Mouse (Mus musculus): Measurements from ENCODE around the gene Kirrel3. TPM values are rescaled to one million over a fixed set of nuclear protein-coding genes. Genes with fewer than 3 reads are reported as not detected.

Kirrel3 gene
- polyA plus RNA-seq, 1 experiment from 2014 or later, result 1.3 TPM

DNA sequence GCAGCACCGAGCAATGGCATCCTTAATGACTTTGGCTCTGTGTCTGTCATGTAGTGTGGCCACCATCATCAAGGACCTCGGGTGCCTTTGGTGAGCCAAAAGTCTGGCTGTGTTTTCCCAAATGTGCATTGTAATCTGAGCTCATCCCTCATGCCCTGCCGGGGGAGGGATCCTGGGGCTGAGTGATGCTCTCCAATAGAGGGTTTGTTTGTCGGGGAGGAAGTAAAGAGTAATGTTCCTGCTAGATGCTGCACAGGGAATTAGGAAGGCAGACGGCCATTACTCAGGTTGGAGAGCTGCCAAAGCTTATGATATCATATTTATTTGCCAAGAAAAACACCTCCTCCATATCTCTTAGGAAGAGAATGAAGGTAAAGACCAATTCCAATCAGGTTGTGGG, 401.1 kb downstream of the Kirrel3 start:
- no peaks in the 10 kb centered on the region; the same call in 1 of the 2 replicates for H3K27me3 ChIP-seq (replicated peaks)

DNA sequence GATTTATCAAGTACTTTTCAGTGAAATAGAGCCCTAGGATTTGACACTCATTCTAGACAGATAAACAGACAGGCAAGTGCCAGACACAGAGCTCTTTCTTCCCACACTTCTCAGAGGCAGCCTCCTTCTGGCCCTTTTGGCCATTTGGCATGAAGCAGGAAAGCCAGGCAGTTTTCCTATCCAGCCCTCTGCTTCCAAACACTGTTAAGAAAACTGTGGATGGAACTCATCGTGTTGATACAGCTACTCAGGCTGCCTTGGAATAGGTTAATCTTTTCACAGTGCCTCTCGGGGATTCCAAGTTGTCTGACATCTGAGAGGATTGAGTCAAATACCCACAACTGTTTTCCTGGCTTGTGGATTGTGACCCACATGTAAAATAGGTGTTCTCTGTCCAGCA, 401.5 kb downstream of the Kirrel3 start:
- no peaks in the 10 kb centered on the region for H3K27me3 ChIP-seq (replicated peaks)
- no peaks in the 10 kb centered on the region for H3K4me1 ChIP-seq (replicated peaks)
- 11% methylated on average over 2 of the region's 2 CpGs for WGBS
- no peak overlapping the region for H3K4me3 ChIP-seq
- no peak overlapping the region for H3K27ac ChIP-seq (ENCODE audit: poor library complexity, severe bottlenecking)
- ATAC-seq (ENCODE audit: insufficient number of reproducible peaks, low FRiP score), result no peak
- H3K4me2 ChIP-seq, result no peak overlapping the region
- H3K9ac ChIP-seq, result no peak overlapping the region
- H3K9me3 ChIP-seq (replicated peaks), result 0 out of 2 replicates have a peak, but pooled peaks cover 3% of the 10 kb centered on the region
- H3K36me3 ChIP-seq, result no peaks in the 10 kb centered on the region

More for the DNA sequence above, 401.1 kb downstream of the Kirrel3 start:
- Histone ChIP-seq H3K4me3 (no peak overlapping the region), H3K4me2 (no peak overlapping the region), H3K4me1 (replicated peaks) (no peaks in the 10 kb centered on the region), H3K27ac (ENCODE audit: poor library complexity, severe bottlenecking) (no peak overlapping the region), H3K9ac (no peak overlapping the region), H3K36me3 (no peaks in the 10 kb centered on the region), H3K9me3 (replicated peaks) (0 out of 2 replicates have a peak, but pooled peaks cover 3% of the 10 kb centered on the region)
- ATAC-seq (ENCODE audit: insufficient number of reproducible peaks, low FRiP score), result no peak
- WGBS, result 40% methylated on average over 5 of the region's 5 CpGs

GRCm38 (mm10) chr9:34888298-34888697, 402.6 kb downstream of the Kirrel3 start:
- H3K9ac ChIP-seq, result no peak overlapping the region
- H3K9me3 ChIP-seq (replicated peaks), result 0 out of 2 replicates have a peak, but pooled peaks cover 3% of the 10 kb centered on the region
- no peak for ATAC-seq (ENCODE audit: insufficient number of reproducible peaks, low FRiP score)

DNA sequence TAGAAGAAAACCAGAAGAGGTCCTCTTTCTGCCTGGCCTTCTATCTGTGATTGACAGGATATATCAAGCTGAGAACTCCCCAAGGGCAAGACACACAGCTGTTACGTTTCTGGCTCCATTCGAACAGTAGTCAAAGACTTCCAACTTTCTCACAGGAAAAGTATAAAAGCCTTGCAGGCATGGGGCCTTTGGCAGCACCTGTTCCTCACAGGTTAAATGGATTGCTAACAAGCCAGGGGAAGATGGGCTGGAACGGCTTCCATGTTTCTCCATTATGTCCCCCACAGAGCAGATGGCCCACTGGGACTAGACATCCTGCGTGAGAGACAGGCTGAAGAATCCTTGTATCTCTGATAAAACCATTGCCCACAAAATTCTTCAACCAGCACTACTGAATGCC, 415.5 kb downstream of the Kirrel3 start:
- no peaks in the 10 kb centered on the region for H3K36me3 ChIP-seq
- no peak overlapping the region for H3K9ac ChIP-seq
- H3K9me3 ChIP-seq (replicated peaks), result no peaks in the 10 kb centered on the region
- H3K4me1 ChIP-seq (replicated peaks), result 0 out of 2 replicates have a peak, but pooled peaks cover 3% of the 10 kb centered on the region
- no peak overlapping the region for H3K27ac ChIP-seq (ENCODE audit: poor library complexity, severe bottlenecking)
- no peaks in the 10 kb centered on the region for H3K27me3 ChIP-seq (replicated peaks)
- no peak overlapping the region for H3K4me2 ChIP-seq
- no peak overlapping the region for H3K4me3 ChIP-seq
- WGBS, result 67% methylated on average over 4 of the region's 4 CpGs
- ATAC-seq (ENCODE audit: insufficient number of reproducible peaks, low FRiP score), result no peak

More at GRCm38 (mm10) chr9:34888298-34888697, 402.6 kb downstream of the Kirrel3 start:
- Histone ChIP-seq H3K27ac (ENCODE audit: poor library complexity, severe bottlenecking) (no peak overlapping the region), H3K4me1 (replicated peaks) (no peaks in the 10 kb centered on the region), H3K4me3 (no peak overlapping the region), H3K27me3 (replicated peaks) (no peaks in the 10 kb centered on the region), H3K4me2 (no peak overlapping the region), H3K36me3 (no peaks in the 10 kb centered on the region)
- WGBS, result 74% methylated on average over 2 of the region's 2 CpGs

GRCm38 (mm10) chr9:34901888-34902287, 416.2 kb downstream of the Kirrel3 start:
- WGBS, result 68% methylated on average over 2 of the region's 2 CpGs
- H3K27ac ChIP-seq (ENCODE audit: poor library complexity, severe bottlenecking), result no peak overlapping the region
- H3K4me2 ChIP-seq, result no peak overlapping the region
- H3K4me1 ChIP-seq (replicated peaks), result 0 out of 2 replicates have a peak, but pooled peaks cover 3% of the 10 kb centered on the region
- no peaks in the 10 kb centered on the region for H3K27me3 ChIP-seq (replicated peaks)
- no peak overlapping the region for H3K9ac ChIP-seq
- ATAC-seq (ENCODE audit: insufficient number of reproducible peaks, low FRiP score), result no peak
- no peaks in the 10 kb centered on the region for H3K36me3 ChIP-seq
- no peak overlapping the region for H3K4me3 ChIP-seq
- no peaks in the 10 kb centered on the region for H3K9me3 ChIP-seq (replicated peaks)

DNA sequence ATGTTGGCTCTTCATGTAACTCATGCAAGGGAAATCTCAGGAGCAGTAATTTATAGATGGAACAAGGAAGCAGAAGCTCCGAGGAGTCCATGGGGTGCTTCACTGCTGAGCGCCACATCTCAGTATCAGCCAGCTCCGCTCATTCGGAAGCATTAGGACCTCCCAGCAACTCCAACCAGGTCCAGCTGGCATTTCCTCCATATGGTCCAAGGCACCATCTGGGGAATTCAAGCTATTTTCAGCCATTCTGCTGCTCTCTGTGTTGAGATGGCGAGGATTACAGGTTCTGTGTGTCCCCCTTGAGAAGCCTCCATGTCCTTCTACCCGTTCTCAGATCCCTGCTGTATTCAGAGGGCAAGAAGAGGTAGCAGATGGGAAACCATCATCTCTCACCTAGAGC, 419.5 kb downstream of the Kirrel3 start:
- H3K27ac ChIP-seq (ENCODE audit: poor library complexity, severe bottlenecking), result no peak overlapping the region
- no peaks in the 10 kb centered on the region for H3K4me1 ChIP-seq (replicated peaks)
- WGBS, result 78% methylated on average over 6 of the region's 6 CpGs
- H3K36me3 ChIP-seq, result no peaks in the 10 kb centered on the region
- no peaks in the 10 kb centered on the region for H3K9me3 ChIP-seq (replicated peaks)
- H3K4me2 ChIP-seq, result no peak overlapping the region
- H3K27me3 ChIP-seq (replicated peaks), result no peaks in the 10 kb centered on the region
- ATAC-seq (ENCODE audit: insufficient number of reproducible peaks, low FRiP score), result no peak
- no peak overlapping the region for H3K9ac ChIP-seq
- H3K4me3 ChIP-seq, result no peak overlapping the region

GRCm38 (mm10) chr9:34908040-34908439, 422.3 kb downstream of the Kirrel3 start:
- ATAC-seq (ENCODE audit: insufficient number of reproducible peaks, low FRiP score), result no peak
- H3K36me3 ChIP-seq, result no peaks in the 10 kb centered on the region
- no peaks in the 10 kb centered on the region for H3K27me3 ChIP-seq (replicated peaks)
- WGBS, result 66% methylated on average over 3 of the region's 3 CpGs
- no peaks in the 10 kb centered on the region for H3K9me3 ChIP-seq (replicated peaks)
- no peak overlapping the region for H3K9ac ChIP-seq
- no peak overlapping the region for H3K4me2 ChIP-seq
- H3K27ac ChIP-seq (ENCODE audit: poor library complexity, severe bottlenecking), result no peak overlapping the region
- H3K4me1 ChIP-seq (replicated peaks), result no peaks in the 10 kb centered on the region
- no peak overlapping the region for H3K4me3 ChIP-seq

DNA sequence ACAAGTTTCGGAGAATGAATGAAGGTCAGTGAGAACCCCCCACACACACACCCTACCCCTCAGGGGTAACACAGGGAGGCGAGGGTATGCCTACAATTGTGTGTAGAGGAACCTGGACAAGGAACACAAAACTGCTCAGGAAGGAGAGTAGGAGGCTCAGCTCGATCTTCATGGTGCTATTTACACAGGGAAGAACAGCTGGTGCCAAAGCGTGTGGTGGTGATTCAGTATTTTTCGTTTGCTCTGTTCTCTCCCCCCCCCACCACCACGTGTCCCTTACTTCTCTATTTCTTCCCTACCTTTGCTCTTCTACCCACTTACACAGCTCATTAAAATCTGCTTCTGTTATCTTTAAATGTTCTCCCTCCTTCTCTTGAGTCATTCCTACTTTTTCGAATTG, 426.1 kb downstream of the Kirrel3 start:
- 67% methylated on average over 7 of the region's 7 CpGs for WGBS
- Histone ChIP-seq H3K9ac (no peak overlapping the region), H3K27ac (ENCODE audit: poor library complexity, severe bottlenecking) (no peak overlapping the region), H3K27me3 (replicated peaks) (no peaks in the 10 kb centered on the region), H3K4me3 (no peak overlapping the region), H3K4me1 (replicated peaks) (no peaks in the 10 kb centered on the region), H3K36me3 (no peaks in the 10 kb centered on the region), H3K4me2 (no peak overlapping the region), H3K9me3 (replicated peaks) (no peaks in the 10 kb centered on the region)
- no peak for ATAC-seq (ENCODE audit: insufficient number of reproducible peaks, low FRiP score)

GRCm38 (mm10) chr9:34912273-34912972, 426.7 kb downstream of the Kirrel3 start:
- H3K4me2 ChIP-seq, result no peak overlapping the region
- 74% methylated on average over 2 of the region's 2 CpGs for WGBS
- no peak for ATAC-seq (ENCODE audit: insufficient number of reproducible peaks, low FRiP score)
- no peak overlapping the region for H3K9ac ChIP-seq
- no peaks in the 10 kb centered on the region for H3K27me3 ChIP-seq (replicated peaks)
- H3K27ac ChIP-seq (ENCODE audit: poor library complexity, severe bottlenecking), result no peak overlapping the region
- no peaks in the 10 kb centered on the region for H3K9me3 ChIP-seq (replicated peaks)
- no peak overlapping the region for H3K4me3 ChIP-seq
- H3K4me1 ChIP-seq (replicated peaks), result no peaks in the 10 kb centered on the region
- no peaks in the 10 kb centered on the region for H3K36me3 ChIP-seq

DNA sequence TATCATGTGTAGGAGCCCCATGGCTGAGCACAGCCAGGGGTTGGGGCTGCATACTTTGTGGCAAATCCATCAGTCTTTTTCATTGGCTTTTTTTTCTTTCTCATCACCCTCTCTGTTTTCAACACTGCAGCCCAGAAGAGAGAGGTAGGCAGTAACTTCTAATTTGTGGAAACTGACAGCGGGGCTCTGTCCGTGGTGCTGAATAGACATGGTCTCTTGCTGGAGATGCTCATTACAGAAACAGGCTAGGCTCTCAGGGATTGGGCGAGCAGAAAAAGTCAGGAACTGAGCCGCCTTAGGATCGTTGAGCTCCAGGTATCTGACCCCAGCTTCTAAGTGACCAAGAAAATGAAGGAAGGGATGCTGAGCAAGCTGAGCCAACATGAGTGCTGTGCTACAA, 427.3 kb downstream of the Kirrel3 start:
- whole genome bisulfite sequencing, result 7% methylated on average over 5 of the region's 5 CpGs
- Histone ChIP-seq H3K36me3 (no peaks in the 10 kb centered on the region), H3K4me2 (no peak overlapping the region), H3K4me3 (no peak overlapping the region), H3K27ac (ENCODE audit: poor library complexity, severe bottlenecking) (no peak overlapping the region), H3K4me1 (replicated peaks) (no peaks in the 10 kb centered on the region), H3K9me3 (replicated peaks) (no peaks in the 10 kb centered on the region), H3K27me3 (replicated peaks) (no peaks in the 10 kb centered on the region), H3K9ac (no peak overlapping the region)
- ATAC-seq (ENCODE audit: insufficient number of reproducible peaks, low FRiP score), result no peak

DNA sequence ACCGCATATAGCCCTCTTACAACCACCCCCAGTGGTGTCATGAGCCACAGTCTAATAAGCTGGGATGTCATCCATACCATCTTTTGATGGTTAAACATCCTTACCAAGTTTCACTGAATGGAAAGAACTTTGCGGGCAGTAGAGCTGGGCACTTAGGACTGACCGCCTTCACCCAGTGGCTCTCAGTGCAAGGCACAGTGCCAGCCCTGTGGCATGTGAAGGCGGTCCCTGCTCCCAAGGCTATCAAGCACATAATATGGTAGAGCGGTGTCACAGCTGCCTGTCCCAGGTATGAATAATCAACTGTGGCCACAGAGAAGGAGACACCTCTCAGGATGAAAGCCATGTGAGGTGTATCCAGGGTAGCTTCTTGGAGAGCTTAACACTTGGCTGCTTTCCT, 433.3 kb downstream of the Kirrel3 start:
- H3K4me2 ChIP-seq, result no peak overlapping the region
- H3K27me3 ChIP-seq (replicated peaks), result no peaks in the 10 kb centered on the region
- no peaks in the 10 kb centered on the region for H3K9me3 ChIP-seq (replicated peaks)
- whole genome bisulfite sequencing, result 85% methylated on average over 5 of the region's 5 CpGs
- H3K36me3 ChIP-seq, result no peaks in the 10 kb centered on the region
- no peak overlapping the region for H3K9ac ChIP-seq
- H3K4me3 ChIP-seq, result no peak overlapping the region
- H3K27ac ChIP-seq (ENCODE audit: poor library complexity, severe bottlenecking), result no peak overlapping the region
- no peaks in the 10 kb centered on the region for H3K4me1 ChIP-seq (replicated peaks)
- no peak for ATAC-seq (ENCODE audit: insufficient number of reproducible peaks, low FRiP score)

- H3K27me3 ChIP-seq (replicated peaks), result no peaks in the 10 kb centered on the region
- 59% methylated on average over 3 of the region's 3 CpGs for WGBS
- no peaks in the 10 kb centered on the region for H3K36me3 ChIP-seq
- H3K9me3 ChIP-seq (replicated peaks), result no peaks in the 10 kb centered on the region
- no peak for ATAC-seq (ENCODE audit: insufficient number of reproducible peaks, low FRiP score)
- H3K4me2 ChIP-seq, result no peak overlapping the region
- no peaks in the 10 kb centered on the region for H3K4me1 ChIP-seq (replicated peaks)
- no peak overlapping the region for H3K9ac ChIP-seq
- H3K4me3 ChIP-seq, result no peak overlapping the region
- H3K27ac ChIP-seq (ENCODE audit: poor library complexity, severe bottlenecking), result no peak overlapping the region
These were observed 434.4 kb downstream of the Kirrel3 start for GRCm38 (mm10) chr9:34920116-34920515.

Data from heart, embryonic 12.5 days (tissue).